Mouse (Mus musculus) thymus, postnatal 25 days (tissue): Measurements from ENCODE around the gene Grm5.
A peak's percentile ranks its signal among the peaks of the same experiment; 100 is the strongest.

Experiments used
- DNase-seq: peaks from one replicate; pipeline ENCODE4 v3.0.0; 2022

Grm5 gene

DNA sequence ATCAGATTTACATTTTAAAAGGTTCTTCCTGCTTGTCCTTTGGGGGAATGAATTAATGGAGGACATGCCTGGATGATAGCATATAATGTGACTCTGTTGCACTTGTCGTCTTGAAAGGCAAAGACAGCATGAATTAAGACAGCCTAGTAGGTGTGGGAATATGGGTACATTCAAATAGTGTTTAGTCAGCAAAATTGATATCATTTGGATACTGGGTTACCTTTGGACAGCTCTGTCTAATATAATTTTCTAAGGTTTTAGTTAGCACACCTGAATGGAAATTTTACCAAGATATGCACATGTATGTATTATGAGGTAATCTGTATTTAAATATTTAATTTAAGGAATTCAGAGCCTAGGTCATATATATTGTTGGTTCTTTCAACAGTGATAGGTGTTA, 353.4 kb downstream of the Grm5 start:
- no peak for DNase-seq

DNA sequence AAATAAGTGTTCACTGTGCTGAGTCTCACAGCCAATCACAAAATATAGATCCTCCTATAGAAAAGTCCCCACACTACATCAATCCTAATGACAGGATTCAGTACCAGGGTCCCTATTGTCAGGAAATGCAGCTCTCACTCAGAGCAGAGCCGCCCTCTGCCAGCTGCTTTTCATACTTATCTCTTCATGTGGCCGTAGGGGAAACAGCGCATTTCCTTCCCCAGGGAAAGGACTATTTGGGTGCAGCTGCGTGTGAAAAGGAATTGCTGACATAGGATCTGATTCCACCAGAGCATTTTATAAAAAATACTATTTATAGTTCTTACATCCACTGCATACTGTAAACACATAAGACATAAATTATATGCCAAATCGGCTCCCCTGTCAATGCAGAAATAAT, 354.3 kb downstream of the Grm5 start:
- no peak for DNase-seq

DNA sequence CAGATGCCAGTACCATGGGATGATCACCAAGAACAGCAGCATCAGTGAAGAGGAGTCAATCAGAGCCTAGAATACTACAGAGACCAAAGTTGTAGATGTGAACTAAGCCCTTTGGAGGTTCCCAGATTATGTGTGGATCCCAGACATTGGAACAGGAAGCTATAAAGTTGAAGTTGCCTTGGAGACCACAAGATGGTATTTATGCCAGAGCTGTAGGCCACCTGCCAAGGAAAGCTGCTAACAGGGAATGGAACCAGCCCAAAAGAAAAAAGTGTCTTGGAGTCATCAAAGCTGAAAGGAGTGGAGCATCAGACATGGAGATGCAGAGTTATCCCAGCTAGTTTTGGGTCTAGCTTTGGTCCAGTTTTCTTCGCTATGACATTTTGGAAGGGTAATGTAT, 366.2 kb downstream of the Grm5 start:
- no peak for DNase-seq

DNA sequence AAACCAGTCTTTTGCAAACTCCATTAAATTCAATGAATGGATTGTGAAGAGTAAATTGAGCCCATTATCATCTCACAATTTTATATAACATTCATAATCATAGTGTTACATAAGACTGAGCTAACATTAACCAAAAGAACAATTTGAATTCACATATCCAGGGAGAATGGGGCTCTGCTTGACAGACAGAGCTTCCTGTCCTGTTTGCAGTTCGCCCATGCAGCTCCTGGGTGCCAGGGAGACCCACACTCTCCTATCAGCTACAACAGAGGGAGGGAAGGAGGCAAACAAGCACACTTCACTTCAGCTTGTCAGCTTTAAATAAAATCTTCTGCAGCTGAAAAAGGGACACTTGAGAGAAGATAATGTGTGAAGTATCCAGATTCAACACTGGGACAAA, 389.2 kb downstream of the Grm5 start:
- DNase-seq, result no peak

DNA sequence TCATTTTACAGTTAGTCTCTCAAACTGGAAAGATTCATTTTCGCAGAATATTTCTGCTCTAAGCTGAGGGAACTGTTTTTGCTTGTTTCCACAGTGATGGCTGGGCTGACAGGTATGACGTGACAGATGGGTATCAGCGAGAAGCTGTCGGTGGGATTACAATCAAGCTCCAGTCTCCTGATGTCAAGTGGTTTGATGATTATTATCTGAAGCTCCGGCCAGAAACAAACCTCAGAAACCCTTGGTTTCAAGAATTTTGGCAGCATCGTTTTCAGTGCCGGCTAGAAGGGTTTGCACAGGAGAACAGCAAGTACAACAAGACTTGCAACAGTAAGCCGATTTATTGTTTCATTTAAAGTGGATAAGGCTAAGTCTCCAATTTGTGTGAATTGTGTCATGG, 391.1 kb downstream of the Grm5 start:
- DNase-seq, result no peak

DNA sequence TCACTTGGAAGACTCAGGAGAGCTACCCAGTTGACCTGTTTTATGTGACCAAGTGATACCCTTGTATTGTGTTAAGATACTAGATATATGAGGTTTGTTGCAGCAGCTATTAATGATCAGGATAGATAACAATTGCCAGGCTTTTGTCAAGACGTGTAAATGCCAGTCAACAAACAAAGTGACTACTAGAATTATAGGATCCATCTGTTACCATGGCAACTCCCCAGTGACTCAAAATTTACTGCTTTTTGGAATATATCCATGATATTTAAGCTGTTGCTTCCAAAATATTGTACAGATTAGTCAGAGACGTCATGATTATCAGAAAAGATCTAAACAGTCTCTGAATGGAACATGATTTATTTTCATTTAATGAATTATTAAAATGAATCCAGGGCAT, 399.5 kb downstream of the Grm5 start:
- no peak for DNase-seq

DNA sequence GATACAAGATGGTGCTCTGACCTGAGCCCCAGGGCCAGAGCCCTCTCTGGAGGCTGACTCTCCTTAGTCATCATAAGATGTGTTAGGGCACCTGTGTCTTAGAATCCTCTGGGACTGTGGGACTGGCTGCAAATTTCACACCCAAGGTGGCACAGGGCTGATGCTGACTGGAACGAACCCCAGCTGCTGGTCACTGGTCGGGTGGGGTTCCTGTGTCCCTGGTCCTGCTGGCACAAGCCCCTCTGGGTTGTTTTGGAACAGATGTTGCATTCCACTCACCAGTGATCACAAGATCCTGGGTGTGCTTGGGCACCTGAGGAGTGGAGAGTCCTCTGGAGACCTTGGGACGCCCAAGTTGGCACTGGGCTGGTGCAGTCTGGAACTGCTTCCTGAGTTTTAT, 430.5 kb downstream of the Grm5 start:
- DNase-seq, result no peak

DNA sequence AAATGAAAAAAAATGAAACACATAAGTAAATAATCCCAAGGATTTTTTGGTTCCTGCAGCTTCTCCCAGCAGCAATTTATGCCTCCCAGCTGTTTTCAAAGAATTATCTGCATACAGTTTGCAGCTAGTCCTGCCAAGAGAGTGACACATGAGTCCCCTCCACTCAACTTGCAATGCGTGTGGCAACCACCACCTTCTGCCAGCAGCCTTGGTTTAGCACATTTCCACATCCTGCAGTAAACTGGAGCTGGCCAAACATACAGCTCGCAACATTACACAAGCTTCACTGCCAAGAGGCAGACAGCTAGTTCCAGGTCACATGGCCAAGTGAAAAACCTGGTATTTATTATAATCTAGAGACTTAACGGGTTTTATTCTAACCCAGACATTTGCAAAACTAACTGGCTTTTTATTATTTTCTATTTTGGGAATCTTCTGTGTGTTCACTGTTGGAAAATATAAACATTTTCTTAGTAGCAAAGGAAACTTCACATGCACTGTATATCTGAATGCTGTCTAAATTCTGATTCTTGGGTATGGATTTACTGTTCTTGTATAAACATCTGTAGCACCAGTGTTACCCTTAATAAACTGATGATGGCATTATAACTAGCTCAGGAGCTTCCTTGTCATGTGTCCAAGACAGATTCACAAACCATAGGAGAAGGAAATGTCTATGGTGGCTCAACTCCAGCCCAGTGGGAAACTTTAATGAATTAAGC, 443.6 kb downstream of the Grm5 start:
- no peak for DNase-seq

DNA sequence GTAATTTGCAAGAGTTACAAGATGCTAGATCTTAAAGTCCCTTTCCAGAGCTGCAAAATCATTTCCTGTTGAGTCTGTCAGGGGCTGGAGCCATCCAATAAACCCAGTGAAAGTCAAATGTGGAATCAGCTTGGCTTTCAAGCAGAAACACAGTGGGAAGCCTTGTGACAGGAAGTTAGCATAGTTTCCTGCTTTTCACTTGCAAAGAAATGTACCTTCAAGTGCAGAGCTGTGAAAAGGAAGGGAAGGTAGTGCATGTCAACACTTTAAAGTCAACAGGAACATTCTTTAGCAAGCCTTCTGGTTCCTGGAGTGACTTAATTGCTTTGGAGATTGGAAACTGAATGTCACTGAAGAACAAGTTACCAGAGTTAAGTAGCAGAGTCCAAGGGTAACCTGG, 463.4 kb downstream of the Grm5 start:
- DNase-seq, result no peak

DNA sequence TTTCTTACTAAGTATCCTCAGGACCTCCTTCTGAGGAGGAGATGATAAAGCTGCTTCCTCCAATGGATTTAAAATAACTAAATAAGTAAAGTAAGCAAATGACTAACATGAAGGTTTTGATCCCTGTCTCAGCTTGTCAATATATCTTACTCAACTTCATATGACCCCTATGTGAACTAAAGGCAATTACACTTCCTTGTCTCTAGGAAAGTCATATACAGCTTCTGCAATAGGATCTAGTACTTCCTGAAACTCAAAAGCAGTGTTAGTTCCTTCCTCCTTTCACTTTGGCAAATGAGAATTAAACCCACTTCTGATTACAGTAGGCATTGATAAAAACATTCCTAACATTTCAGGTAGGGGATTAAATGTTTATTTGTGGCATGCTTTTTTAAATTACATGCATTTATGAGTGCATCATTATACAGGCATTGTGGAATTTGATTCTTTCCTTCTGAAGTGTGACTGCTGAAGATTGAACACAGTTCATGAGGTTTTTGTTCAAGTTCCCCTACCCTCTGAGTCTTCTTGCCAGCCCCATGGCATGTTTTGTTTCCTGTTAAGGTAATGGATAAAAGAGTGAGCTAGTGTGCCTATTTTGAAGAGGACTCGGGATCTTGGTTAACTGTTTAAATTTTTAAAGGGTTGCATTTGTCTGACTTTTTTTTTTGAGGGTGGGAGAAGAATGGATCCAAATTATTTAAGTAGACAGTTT, 470.4 kb downstream of the Grm5 start:
- no peak for DNase-seq

DNA sequence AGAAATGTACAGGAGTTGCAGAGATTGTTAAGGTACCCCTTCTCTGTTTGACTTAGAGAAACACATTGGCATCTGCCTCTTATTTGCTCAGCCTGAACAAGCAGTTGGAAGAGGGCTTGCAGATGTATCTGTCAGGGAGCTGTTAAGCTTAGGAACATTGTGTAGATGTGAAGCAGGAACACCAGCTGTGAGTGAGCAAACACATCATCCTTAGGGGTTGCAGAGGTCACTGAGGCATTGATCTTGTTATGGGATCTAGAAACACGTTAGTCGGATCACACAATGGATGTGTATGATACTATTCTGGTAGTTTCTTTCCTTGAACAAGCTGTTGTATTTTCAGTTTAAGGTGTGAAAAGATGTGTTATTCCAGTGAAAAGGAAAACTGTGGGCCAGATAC, 472.5 kb downstream of the Grm5 start:
- no peak for DNase-seq

DNA sequence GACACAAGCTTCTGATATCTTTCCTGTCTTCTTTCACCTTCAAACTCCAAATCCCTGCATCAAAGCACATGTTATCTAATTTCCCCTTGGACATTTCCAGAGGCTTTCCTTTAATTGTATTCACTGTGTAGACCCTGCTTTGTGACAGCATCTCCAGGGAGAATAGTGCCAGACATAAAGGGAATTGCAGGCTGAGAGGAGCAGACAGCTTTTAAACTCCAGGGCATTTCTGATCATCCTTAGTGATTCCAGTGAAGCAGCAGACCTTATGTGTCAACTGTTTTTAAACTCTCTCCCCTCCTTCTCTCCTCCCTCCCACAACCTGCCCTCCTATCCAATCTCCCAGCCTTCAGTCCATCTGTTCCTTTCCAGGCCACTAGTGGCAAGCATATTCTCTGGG, 507.1 kb downstream of the Grm5 start:
- DNase-seq, result no peak

DNA sequence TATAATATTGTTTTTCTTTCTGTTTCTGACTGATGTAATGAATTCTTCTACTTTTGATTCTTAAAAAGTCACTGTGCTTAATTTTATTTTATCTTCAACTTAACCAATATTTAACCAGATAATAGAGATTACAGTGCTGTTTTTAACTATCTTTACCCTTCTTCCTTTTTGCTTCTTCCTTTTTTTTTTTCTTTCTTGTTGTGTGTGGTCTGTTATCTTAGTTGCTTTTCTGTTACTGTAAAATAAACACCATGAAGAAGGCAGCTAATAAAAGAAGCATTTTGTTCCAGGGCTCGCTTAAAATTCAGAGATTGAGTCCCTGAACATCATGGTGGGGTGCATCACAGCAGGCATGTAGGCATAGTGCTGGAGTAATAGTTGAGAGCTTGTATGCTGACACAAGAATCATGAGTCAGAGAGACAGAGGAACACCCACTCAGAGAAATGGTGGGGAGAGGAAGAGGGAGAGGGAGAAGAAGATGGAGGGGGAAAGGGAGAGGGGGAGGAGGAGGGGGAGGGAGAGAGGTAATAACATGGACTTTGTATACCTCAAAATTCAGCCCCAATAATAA, 512.7 kb downstream of the Grm5 start:
- no peak for DNase-seq

DNA sequence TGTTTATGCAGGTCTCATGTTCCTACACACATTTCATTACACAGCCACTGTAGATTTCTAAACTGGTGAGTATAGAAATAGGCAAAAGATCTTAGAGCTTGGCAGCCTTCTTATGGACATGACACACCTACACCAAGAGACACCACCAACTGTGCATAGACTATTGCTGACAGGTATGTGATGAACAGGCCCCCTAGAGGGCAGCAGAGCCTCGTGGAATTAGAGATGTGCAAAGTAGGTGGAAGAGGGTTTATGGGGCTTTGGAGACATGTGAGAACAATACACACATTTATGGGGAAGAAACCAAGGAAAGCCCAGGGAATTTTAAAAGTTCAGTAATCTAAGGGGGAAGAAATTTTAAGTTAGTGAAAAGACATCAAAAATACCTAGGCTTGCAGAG, 513.7 kb downstream of the Grm5 start:
- DNase-seq, result peak; percentile 65

DNA sequence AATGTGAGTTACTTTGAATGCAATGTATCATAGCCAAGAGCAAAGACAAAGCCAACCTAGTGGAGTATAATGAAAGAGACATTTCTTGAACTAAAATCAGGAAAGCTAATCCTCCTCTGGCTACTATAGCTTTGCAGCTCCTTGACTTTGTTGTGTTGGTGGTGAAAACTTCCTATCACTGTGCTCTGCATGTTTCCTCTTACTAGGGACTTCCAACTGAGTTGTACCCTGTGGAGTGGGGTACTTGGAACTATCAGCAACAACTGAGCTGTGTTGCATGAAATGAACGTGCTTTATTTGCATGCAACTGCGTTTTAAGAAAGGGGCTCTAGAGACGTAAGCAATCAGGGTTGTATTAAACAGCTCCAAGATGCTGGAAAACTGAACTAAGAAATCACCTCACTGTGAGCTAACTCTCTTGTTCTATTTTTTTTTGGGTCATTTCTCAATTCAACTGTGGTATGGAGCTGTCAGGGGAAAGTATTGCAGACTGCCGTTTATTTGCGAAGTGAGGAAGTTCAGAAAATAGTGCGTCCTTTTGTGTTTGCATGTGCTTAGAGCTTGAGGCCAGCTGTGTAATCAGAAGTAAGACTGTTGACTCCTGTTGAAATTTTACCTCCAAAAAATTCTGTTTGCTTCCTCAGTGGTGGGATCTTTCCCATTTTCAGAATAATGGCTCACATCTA, 532.9 kb downstream of the Grm5 start:
- no peak for DNase-seq

DNA sequence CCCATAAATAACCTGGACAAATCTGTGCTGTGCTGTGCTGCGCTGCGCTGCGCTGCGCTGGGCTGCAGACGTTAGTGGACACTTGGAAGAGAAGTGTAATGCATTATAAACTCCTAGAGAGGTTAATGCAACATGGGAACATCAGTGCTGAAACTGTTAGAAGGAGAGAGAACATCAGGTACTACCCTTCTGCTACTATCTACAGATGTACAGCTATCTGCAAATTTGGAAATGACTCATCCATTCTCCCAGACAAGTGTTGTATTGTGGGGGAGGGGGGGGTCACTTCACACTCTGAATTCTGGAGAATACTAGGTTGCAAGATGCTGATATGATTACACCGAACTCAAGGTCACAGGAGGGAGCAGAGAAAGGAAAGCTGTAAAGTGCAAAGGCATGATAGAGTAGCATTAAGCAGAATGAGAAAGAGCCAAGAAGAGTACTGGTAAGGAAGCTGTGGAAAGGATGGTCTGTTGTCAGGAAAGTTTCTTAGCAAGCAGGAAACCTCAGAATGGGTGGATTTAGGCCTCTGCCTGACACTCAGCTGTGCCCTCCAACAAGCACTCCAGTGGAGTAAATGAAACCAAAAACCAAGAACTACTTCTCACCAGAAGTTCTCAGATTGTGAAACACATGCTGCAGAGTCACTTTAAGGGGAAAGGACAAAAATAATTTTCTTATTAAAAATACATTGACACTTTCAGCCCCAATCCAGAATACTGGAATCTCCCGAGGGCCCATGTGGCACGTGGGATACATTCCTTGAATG, 544.3 kb downstream of the Grm5 start:
- no peak for DNase-seq

DNA sequence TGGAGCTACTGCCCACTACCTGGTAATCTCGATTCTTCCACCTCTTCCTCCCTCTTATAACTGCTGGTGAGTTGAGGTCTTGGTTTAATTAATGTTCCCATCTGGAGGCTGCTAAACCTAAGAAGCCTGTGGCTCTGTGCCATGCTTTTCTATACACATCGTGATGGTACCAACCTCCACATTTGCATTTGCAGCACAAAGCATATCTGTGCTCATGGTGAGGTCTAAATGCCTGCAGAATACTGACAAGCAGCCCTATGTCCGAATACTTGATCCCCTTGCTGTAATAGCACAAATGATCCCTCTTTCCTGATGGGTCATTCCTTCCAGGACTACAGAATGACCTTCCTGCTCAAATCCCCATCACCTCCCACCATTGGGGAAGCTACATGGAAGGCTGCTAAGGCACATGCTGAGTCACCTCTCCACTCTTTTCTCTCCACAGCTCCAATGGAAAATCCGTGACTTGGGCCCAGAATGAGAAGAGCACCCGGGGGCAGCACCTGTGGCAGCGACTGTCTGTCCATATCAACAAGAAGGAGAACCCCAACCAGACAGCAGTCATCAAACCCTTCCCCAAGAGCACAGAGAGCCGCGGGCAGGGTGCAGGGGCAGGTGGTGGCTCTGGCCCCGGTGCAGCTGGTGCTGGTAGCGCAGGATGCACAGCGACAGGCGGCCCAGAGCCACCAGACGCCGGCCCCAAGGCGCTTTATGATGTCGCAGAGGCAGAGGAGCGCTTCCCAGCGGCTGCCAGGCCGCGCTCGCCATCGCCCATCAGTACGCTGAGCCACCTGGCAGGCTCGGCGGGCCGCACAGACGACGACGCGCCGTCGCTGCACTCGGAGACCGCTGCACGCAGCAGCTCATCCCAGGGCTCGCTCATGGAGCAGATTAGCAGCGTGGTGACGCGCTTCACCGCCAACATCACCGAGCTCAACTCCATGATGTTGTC, 545.8 kb downstream of the Grm5 start:
- DNase-seq, result peak; percentile 12

DNA sequence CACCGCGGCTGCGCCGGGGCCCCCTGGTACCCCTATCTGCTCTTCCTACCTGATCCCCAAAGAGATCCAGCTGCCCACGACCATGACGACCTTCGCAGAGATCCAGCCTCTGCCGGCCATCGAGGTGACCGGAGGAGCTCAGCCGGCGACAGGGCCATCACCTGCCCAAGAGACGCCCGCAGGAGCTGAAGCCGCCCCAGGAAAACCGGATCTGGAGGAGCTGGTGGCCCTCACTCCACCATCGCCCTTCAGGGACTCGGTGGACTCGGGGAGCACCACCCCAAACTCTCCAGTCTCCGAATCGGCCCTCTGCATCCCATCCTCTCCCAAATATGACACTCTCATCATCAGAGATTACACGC, 546.5 kb downstream of the Grm5 start:
- no peak for DNase-seq

DNA sequence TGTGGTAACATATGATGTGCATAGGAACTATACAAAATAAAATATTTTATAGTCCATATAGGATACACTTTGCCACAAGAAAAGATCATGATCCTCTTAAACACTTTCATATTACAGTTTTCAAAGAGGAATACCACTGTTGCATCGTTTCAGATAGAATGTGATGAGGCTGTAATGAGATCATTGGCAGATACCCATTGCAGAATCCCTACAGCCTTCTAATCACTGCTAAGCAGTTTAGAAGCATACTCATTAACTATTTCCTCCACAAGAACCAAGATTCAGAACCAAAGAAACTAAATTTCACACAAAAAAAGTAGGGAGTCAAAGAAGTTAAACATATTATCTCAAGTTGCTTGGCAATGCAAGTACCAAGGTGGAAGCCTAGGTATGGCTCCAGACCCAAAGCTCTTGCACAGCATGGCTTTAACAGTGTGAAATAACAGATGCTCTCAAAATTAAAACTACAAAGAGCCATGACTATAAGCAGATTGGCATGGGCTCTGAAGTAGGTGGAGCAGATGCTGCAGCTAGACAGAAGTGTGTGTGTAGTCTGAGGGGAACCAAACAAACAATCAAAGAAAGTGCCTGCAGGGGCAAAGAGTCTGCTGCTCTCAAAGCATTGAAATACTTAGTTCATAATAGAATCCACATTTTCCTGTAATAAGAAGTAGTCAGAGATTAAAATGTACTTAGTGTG, 575.7 kb downstream of the Grm5 start:
- DNase-seq, result no peak

DNA sequence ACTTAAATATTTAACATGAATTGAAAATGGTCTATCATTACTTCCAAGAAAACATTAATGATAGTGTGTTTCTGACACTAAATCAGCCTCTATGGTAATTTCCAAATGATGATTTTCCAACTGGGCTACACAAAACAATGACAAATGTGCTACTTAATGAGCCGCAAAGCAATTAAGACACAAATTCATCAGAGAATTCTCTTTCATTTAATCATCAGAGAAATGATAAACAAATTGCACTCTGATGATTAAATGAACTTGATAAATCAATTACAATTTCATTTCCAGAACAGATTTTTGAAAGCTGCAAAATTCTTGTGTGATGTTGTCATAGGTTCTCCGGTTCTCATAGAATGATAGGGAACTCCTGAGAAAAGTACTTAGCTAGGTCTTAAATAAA, 577.6 kb downstream of the Grm5 start:
- no peak for DNase-seq
